Mouse (Mus musculus) E14TG2a.4 (cell line): ENCODE data around the gene Tgfbr3.

Experiments used
- H3K27me3 ChIP-seq: 2 replicates; pipeline ENCODE4 v1.6.1; 2014; ENCODE audit warnings: low read length, control low read depth; ENCODE audit not compliant: insufficient read depth
- H3K36me3 ChIP-seq: 2 replicates; pipeline ENCODE4 v1.6.1; 2014; ENCODE audit warnings: low read length, control low read depth; ENCODE audit not compliant: insufficient read depth
- H3K4me1 ChIP-seq: replicated peaks from 2 replicates; pipeline ENCODE4 v1.6.1; 2014; ENCODE audit warnings: low read depth, low read length, control low read depth
- H3K4me3 ChIP-seq: replicated peaks from 2 replicates; pipeline ENCODE4 v1.5.1; 2014; ENCODE audit warnings: mild to moderate bottlenecking, low read length
- H3K9me3 ChIP-seq: 2 replicates; pipeline ENCODE4 v1.6.1; 2014; ENCODE audit warnings: low read length, control low read depth
- CTCF ChIP-seq: conservative IDR thresholded peaks from 2 replicates; pipeline ENCODE4 v1.5.1; 2014; ENCODE audit warnings: low read length
- NANOG ChIP-seq: IDR thresholded peaks from 2 replicates; pipeline ENCODE4 v1.6.1; 2014; ENCODE audit warnings: borderline replicate concordance, low read length, mixed read lengths
- POU5F1 ChIP-seq: IDR thresholded peaks from 2 replicates; pipeline ENCODE4 v1.6.1; 2014; ENCODE audit warnings: low read length, borderline replicate concordance

The Tgfbr3 gene

GRCm38 (mm10) chr5:107182721-107183120 lies 106.7 kb downstream of the Tgfbr3 start:
- Histone ChIP-seq H3K27me3 (0 out of 2 replicates have a peak, but pooled peaks cover 4% of the 10 kb centered on the region), H3K4me1 (no peaks in the 10 kb centered on the region), H3K36me3 (no peaks in the 10 kb centered on the region), H3K9me3 (no peaks in the 10 kb centered on the region), H3K4me3 (no peak overlapping the region)
- no peak for TF ChIP-seq CTCF
- TF ChIP-seq POU5F1 = no peak
- no peak for TF ChIP-seq NANOG

DNA sequence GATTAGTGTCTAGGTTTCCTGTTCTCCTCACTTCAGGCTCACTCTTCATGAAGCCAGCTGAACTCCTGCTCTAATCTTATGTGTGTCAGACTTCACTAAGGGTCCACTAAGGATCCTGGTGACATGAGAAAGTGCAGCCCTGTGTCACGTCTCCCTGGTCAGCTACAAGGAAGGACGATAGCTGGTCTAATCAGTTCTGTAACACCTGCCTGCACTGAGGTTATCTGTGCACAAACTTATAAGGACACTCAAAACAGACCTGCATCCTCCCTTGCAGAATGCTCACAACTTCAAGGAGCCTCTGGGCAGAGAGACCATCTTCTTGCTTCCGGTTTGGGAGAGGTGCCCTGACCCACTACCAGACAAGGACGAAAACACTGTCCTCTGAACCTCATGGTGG lies 107.6 kb downstream of the Tgfbr3 start:
- Histone ChIP-seq H3K9me3 (no peaks in the 10 kb centered on the region), H3K27me3 (0 out of 2 replicates have a peak, but pooled peaks cover 4% of the 10 kb centered on the region), H3K4me1 (no peaks in the 10 kb centered on the region), H3K4me3 (no peak overlapping the region), H3K36me3 (no peaks in the 10 kb centered on the region)
- TF ChIP-seq CTCF (no peak), NANOG (no peak), POU5F1 (no peak)

- Histone ChIP-seq H3K4me3 (no peak overlapping the region), H3K27me3 (no peaks in the 10 kb centered on the region), H3K9me3 (no peaks in the 10 kb centered on the region), H3K36me3 (no peaks in the 10 kb centered on the region), H3K4me1 (no peaks in the 10 kb centered on the region)
- TF ChIP-seq CTCF = no peak
- TF ChIP-seq NANOG = no peak
- no peak for TF ChIP-seq POU5F1
Observed at GRCm38 (mm10) chr5:107179194-107179593, 110.2 kb downstream of the Tgfbr3 start.

DNA sequence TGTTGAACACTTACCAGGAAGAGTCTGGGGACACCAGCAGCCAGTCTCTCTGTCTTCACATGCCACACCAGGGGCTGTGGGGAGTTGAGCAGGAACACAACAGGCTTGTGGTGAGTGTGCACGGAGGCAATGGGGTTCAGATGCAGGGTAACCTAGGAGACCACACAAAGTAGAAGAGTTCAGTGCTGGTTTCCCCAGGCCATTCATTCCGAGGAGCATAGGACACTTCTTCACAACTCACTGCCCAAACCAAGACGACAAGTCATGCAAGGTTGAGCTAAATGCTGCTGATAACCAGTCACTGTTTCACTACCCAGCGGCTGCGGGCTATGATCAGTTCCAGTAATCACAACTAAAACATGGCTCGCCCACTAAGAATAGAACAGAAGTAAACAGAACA lies 111.6 kb downstream of the Tgfbr3 start:
- H3K4me3 ChIP-seq = no peak overlapping the region
- no peaks in the 10 kb centered on the region for H3K36me3 ChIP-seq
- TF ChIP-seq CTCF (no peak), NANOG (no peak), POU5F1 (no peak)
- no peaks in the 10 kb centered on the region for H3K4me1 ChIP-seq
- H3K27me3 ChIP-seq = no peaks in the 10 kb centered on the region
- H3K9me3 ChIP-seq = no peaks in the 10 kb centered on the region

DNA sequence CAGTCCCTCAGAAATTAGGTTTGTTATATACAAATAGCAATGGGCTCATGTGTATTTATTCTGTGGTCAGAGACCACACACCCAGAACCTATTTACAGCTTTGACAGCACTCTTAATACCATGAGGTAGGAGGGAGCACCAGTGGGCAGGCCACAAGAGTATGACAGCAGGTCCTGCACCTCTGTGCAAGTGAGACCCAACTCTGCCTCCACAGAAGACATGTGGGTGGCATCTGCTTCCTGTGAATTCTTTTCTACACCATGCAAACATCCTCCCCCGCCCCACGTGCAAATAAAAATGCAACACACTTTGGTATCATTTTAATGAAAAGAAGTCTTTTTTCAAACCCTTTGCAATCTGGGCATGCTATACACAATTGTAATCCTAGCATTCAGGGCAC lies 112.2 kb downstream of the Tgfbr3 start:
- H3K36me3 ChIP-seq = no peaks in the 10 kb centered on the region
- no peak overlapping the region for H3K4me3 ChIP-seq
- no peaks in the 10 kb centered on the region for H3K9me3 ChIP-seq
- H3K4me1 ChIP-seq = no peaks in the 10 kb centered on the region
- H3K27me3 ChIP-seq = no peaks in the 10 kb centered on the region
- TF ChIP-seq NANOG (no peak), POU5F1 (no peak), CTCF (no peak)

GRCm38 (mm10) chr5:107176796-107177195 lies 112.6 kb downstream of the Tgfbr3 start:
- no peak overlapping the region for H3K4me3 ChIP-seq
- H3K4me1 ChIP-seq = peaks cover under 1% of the 10 kb centered on the region; the same call in 1 of the 2 replicates
- H3K9me3 ChIP-seq = no peaks in the 10 kb centered on the region
- TF ChIP-seq POU5F1 = no peak
- H3K36me3 ChIP-seq = no peaks in the 10 kb centered on the region
- H3K27me3 ChIP-seq = no peaks in the 10 kb centered on the region

DNA sequence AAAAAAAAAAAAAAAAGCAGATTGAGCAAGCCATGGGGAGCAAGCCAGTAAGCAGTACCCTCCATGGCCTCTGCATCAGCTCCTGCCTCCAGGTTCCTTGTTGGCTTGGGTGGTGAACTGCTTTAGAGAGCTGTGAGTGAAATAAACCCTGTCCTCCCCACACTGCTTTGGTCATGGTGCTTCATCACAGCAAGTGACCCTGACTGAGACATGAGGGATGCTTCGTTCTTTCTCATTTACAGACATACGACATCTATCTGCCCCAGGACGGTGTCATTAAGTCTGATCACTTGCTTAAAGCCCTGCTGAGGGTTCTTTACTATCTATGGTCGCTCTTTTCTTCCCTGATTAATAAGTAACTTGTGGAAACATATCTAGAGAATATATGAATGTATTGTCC lies 113.2 kb downstream of the Tgfbr3 start:
- no peaks in the 10 kb centered on the region for H3K27me3 ChIP-seq
- no peak for TF ChIP-seq CTCF
- TF ChIP-seq NANOG = no peak
- TF ChIP-seq POU5F1 = no peak
- no peaks in the 10 kb centered on the region for H3K36me3 ChIP-seq
- no peak overlapping the region for H3K4me3 ChIP-seq
- peaks cover 4% of the 10 kb centered on the region; the same call in 1 of the 2 replicates for H3K4me1 ChIP-seq
- H3K9me3 ChIP-seq = no peaks in the 10 kb centered on the region

- Histone ChIP-seq H3K9me3 (no peaks in the 10 kb centered on the region), H3K4me3 (no peak overlapping the region), H3K4me1 (peaks cover 4% of the 10 kb centered on the region; the same call in 1 of the 2 replicates), H3K36me3 (no peaks in the 10 kb centered on the region), H3K27me3 (no peaks in the 10 kb centered on the region)
- no peak for TF ChIP-seq NANOG
- no peak for TF ChIP-seq POU5F1
- no peak for TF ChIP-seq CTCF
Observed at GRCm38 (mm10) chr5:107174188-107174587, 115.2 kb downstream of the Tgfbr3 start.

- TF ChIP-seq NANOG (no peak), CTCF (no peak), POU5F1 (no peak)
- no peaks in the 10 kb centered on the region for H3K9me3 ChIP-seq
- H3K4me3 ChIP-seq = no peak overlapping the region
- no peaks in the 10 kb centered on the region for H3K27me3 ChIP-seq
- H3K36me3 ChIP-seq = no peaks in the 10 kb centered on the region
- H3K4me1 ChIP-seq = peaks cover 4% of the 10 kb centered on the region; the same call in 1 of the 2 replicates
Observed at GRCm38 (mm10) chr5:107173483-107173882, 115.9 kb downstream of the Tgfbr3 start.
